Mouse (Mus musculus): ENCODE measurements around the gene H2afx.

DNA sequence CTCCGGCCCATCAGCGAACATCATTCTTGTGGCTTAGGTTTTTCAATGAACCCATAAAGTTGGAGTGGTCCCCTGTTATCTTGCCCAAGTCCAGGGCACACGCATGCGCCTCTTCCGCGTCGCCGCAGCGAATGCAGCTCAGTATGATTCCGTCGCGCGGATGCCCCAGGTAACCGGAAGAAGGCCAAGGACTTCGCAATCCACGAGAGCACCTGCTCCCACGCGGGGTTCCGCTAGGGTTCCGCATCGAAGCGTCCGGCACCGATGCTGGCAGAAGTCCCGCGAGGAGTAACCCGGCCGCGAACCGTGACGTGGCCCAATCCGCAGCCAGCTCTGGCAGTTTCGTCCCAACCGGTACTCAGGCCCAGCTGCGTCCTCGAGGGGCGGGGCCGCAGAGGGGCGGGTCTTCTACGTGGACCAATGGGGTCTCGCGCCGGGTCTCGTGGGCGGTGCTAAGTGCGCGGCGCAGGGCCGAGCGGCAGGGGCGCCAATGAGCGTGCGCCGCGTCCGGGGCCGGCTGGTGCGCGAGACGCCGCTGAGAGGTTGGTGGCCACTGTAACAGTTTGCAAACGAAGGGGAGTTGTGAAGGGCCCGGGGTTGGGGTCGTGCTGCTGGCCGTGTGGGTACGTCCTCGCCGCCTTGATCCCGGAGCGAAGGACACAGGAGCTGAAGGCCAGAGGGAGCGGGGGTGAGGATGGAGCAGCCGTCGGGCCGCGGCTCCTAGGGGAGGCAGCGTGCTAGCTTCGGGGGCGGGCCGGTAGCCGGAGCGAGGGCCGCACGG is 44.8 kb downstream of the H2afx start, which contains the start of gene Hyou1:
- peak; percentile 51 for TF ChIP-seq CTCF (IDR thresholded peaks at IDR 0.05; ENCODE audit: low read depth)
- TF ChIP-seq EP300 (IDR thresholded peaks at IDR 0.05; ENCODE audit: low read depth): no peak

Measured in liver, postnatal 0 days (tissue).